Mouse (Mus musculus): ENCODE data around the gene Kif5c. TPM values are rescaled to one million over a fixed set of nuclear protein-coding genes. Genes with fewer than 3 reads are reported as not detected.

The Kif5c gene
- polyA plus RNA-seq, 1 experiment, result 25.8 TPM

- Histone ChIP-seq H3K4me1 (ENCODE audit: control insufficient read depth, insufficient read depth, low read length) (no peaks in the 10 kb centered on the region), H3K36me3 (ENCODE audit: control insufficient read depth, insufficient read depth, low read length, poor library complexity, severe bottlenecking) (no peaks in the 10 kb centered on the region), H3K27ac (ENCODE audit: insufficient read depth, low read length) (no peak overlapping the region), H3K9me3 (replicated peaks; ENCODE audit: control insufficient read depth, insufficient read depth, low read length, poor library complexity, severe bottlenecking) (no peaks in the 10 kb centered on the region), H3K4me3 (ENCODE audit: low read depth, low read length) (no peak overlapping the region), H3K27me3 (ENCODE audit: control insufficient read depth, insufficient read depth, low read length, poor library complexity, severe bottlenecking) (no peaks in the 10 kb centered on the region), H3K9ac (ENCODE audit: low read depth, poor library complexity, severe bottlenecking) (no peak overlapping the region)
- no peak for TF ChIP-seq EP300 (IDR thresholded peaks at IDR 0.05; ENCODE audit: insufficient read depth, low read depth, low read length)
- TF ChIP-seq CTCF (IDR thresholded peaks at IDR 0.05; ENCODE audit: low read depth, low read length), result no peak
- no peak for TF ChIP-seq POLR2A (IDR thresholded peaks at IDR 0.05; ENCODE audit: insufficient read depth, low read length)
Measured at GRCm38 (mm10) chr2:49592926-49593325, 26.2 kb upstream of the Kif5c start.

GRCm38 (mm10) chr2:49594886-49595285, 24.2 kb upstream of the Kif5c start:
- Histone ChIP-seq H3K27ac (ENCODE audit: insufficient read depth, low read length) (no peak overlapping the region), H3K9me3 (replicated peaks; ENCODE audit: control insufficient read depth, insufficient read depth, low read length, poor library complexity, severe bottlenecking) (no peaks in the 10 kb centered on the region), H3K4me3 (ENCODE audit: low read depth, low read length) (no peak overlapping the region), H3K4me1 (ENCODE audit: control insufficient read depth, insufficient read depth, low read length) (no peaks in the 10 kb centered on the region), H3K36me3 (ENCODE audit: control insufficient read depth, insufficient read depth, low read length, poor library complexity, severe bottlenecking) (no peaks in the 10 kb centered on the region), H3K9ac (ENCODE audit: low read depth, poor library complexity, severe bottlenecking) (no peak overlapping the region), H3K27me3 (ENCODE audit: control insufficient read depth, insufficient read depth, low read length, poor library complexity, severe bottlenecking) (no peaks in the 10 kb centered on the region)
- TF ChIP-seq POLR2A (IDR thresholded peaks at IDR 0.05; ENCODE audit: insufficient read depth, low read length), result no peak
- no peak for TF ChIP-seq EP300 (IDR thresholded peaks at IDR 0.05; ENCODE audit: insufficient read depth, low read depth, low read length)
- no peak for TF ChIP-seq CTCF (IDR thresholded peaks at IDR 0.05; ENCODE audit: low read depth, low read length)

GRCm38 (mm10) chr2:49596318-49596717, 22.8 kb upstream of the Kif5c start:
- H3K27me3 ChIP-seq (ENCODE audit: control insufficient read depth, insufficient read depth, low read length, poor library complexity, severe bottlenecking), result no peaks in the 10 kb centered on the region
- H3K9ac ChIP-seq (ENCODE audit: low read depth, poor library complexity, severe bottlenecking), result no peak overlapping the region
- no peaks in the 10 kb centered on the region for H3K9me3 ChIP-seq (replicated peaks; ENCODE audit: control insufficient read depth, insufficient read depth, low read length, poor library complexity, severe bottlenecking)
- no peak overlapping the region for H3K4me3 ChIP-seq (ENCODE audit: low read depth, low read length)
- H3K36me3 ChIP-seq (ENCODE audit: control insufficient read depth, insufficient read depth, low read length, poor library complexity, severe bottlenecking), result no peaks in the 10 kb centered on the region
- no peaks in the 10 kb centered on the region for H3K4me1 ChIP-seq (ENCODE audit: control insufficient read depth, insufficient read depth, low read length)
- TF ChIP-seq EP300 (IDR thresholded peaks at IDR 0.05; ENCODE audit: insufficient read depth, low read depth, low read length), result no peak
- no peak for TF ChIP-seq POLR2A (IDR thresholded peaks at IDR 0.05; ENCODE audit: insufficient read depth, low read length)
- TF ChIP-seq CTCF (IDR thresholded peaks at IDR 0.05; ENCODE audit: low read depth, low read length), result no peak
- H3K27ac ChIP-seq (ENCODE audit: insufficient read depth, low read length), result no peak overlapping the region

- Histone ChIP-seq H3K4me3 (ENCODE audit: low read depth, low read length) (no peak overlapping the region), H3K9me3 (replicated peaks; ENCODE audit: control insufficient read depth, insufficient read depth, low read length, poor library complexity, severe bottlenecking) (peaks cover 19% of the 10 kb centered on the region), H3K36me3 (ENCODE audit: control insufficient read depth, insufficient read depth, low read length, poor library complexity, severe bottlenecking) (no peaks in the 10 kb centered on the region), H3K9ac (ENCODE audit: low read depth, poor library complexity, severe bottlenecking) (no peak overlapping the region), H3K4me1 (ENCODE audit: control insufficient read depth, insufficient read depth, low read length) (no peaks in the 10 kb centered on the region), H3K27ac (ENCODE audit: insufficient read depth, low read length) (no peak overlapping the region), H3K27me3 (ENCODE audit: control insufficient read depth, insufficient read depth, low read length, poor library complexity, severe bottlenecking) (no peaks in the 10 kb centered on the region)
- TF ChIP-seq POLR2A (IDR thresholded peaks at IDR 0.05; ENCODE audit: insufficient read depth, low read length) (no peak), EP300 (IDR thresholded peaks at IDR 0.05; ENCODE audit: insufficient read depth, low read depth, low read length) (no peak), CTCF (IDR thresholded peaks at IDR 0.05; ENCODE audit: low read depth, low read length) (no peak)
Measured at GRCm38 (mm10) chr2:49600021-49600681, 18.9 kb upstream of the Kif5c start.

- H3K27ac ChIP-seq (ENCODE audit: insufficient read depth, low read length), result no peak overlapping the region
- no peak overlapping the region for H3K9ac ChIP-seq (ENCODE audit: low read depth, poor library complexity, severe bottlenecking)
- no peaks in the 10 kb centered on the region for H3K27me3 ChIP-seq (ENCODE audit: control insufficient read depth, insufficient read depth, low read length, poor library complexity, severe bottlenecking)
- H3K36me3 ChIP-seq (ENCODE audit: control insufficient read depth, insufficient read depth, low read length, poor library complexity, severe bottlenecking), result no peaks in the 10 kb centered on the region
- H3K9me3 ChIP-seq (replicated peaks; ENCODE audit: control insufficient read depth, insufficient read depth, low read length, poor library complexity, severe bottlenecking), result peaks cover 25% of the 10 kb centered on the region
- H3K4me3 ChIP-seq (ENCODE audit: low read depth, low read length), result no peak overlapping the region
- H3K4me1 ChIP-seq (ENCODE audit: control insufficient read depth, insufficient read depth, low read length), result no peaks in the 10 kb centered on the region
- TF ChIP-seq POLR2A (IDR thresholded peaks at IDR 0.05; ENCODE audit: insufficient read depth, low read length) (no peak), EP300 (IDR thresholded peaks at IDR 0.05; ENCODE audit: insufficient read depth, low read depth, low read length) (no peak), CTCF (IDR thresholded peaks at IDR 0.05; ENCODE audit: low read depth, low read length) (no peak)
Measured at GRCm38 (mm10) chr2:49602791-49603349, 16.2 kb upstream of the Kif5c start.

GRCm38 (mm10) chr2:49609611-49610010, 9.5 kb upstream of the Kif5c start:
- H3K36me3 ChIP-seq (ENCODE audit: control insufficient read depth, insufficient read depth, low read length, poor library complexity, severe bottlenecking), result no peaks in the 10 kb centered on the region
- no peak overlapping the region for H3K9ac ChIP-seq (ENCODE audit: low read depth, poor library complexity, severe bottlenecking)
- H3K27me3 ChIP-seq (ENCODE audit: control insufficient read depth, insufficient read depth, low read length, poor library complexity, severe bottlenecking), result no peaks in the 10 kb centered on the region
- peaks cover 6% of the 10 kb centered on the region for H3K9me3 ChIP-seq (replicated peaks; ENCODE audit: control insufficient read depth, insufficient read depth, low read length, poor library complexity, severe bottlenecking)
- H3K4me1 ChIP-seq (ENCODE audit: control insufficient read depth, insufficient read depth, low read length), result no peaks in the 10 kb centered on the region
- H3K4me3 ChIP-seq (ENCODE audit: low read depth, low read length), result no peak overlapping the region
- no peak overlapping the region for H3K27ac ChIP-seq (ENCODE audit: insufficient read depth, low read length)
- TF ChIP-seq CTCF (IDR thresholded peaks at IDR 0.05; ENCODE audit: low read depth, low read length) (no peak), POLR2A (IDR thresholded peaks at IDR 0.05; ENCODE audit: insufficient read depth, low read length) (no peak), EP300 (IDR thresholded peaks at IDR 0.05; ENCODE audit: insufficient read depth, low read depth, low read length) (no peak)

Data from ES-Bruce4 (cell line).